Mouse (Mus musculus) NIH3T3 (cell line): Measurements from ENCODE around the gene Lamp1.

Experiments
- DNase-seq: peaks from one replicate; pipeline ENCODE4 v3.0.0-alpha.2; 2012; ENCODE audit warnings: low read depth

The Lamp1 gene

GRCm38 (mm10) chr8:13200301-13201012 is 41.5 kb downstream of the Lamp1 start, which contains the start of gene Grtp1:
TSS of gene Grtp1 (minus strand) at chr8:13200620.
- DNase-seq, result no peak

- DNase-seq, result no peak
These were observed 42.0 kb downstream of the Lamp1 start for GRCm38 (mm10) chr8:13201013-13201334.

DNA sequence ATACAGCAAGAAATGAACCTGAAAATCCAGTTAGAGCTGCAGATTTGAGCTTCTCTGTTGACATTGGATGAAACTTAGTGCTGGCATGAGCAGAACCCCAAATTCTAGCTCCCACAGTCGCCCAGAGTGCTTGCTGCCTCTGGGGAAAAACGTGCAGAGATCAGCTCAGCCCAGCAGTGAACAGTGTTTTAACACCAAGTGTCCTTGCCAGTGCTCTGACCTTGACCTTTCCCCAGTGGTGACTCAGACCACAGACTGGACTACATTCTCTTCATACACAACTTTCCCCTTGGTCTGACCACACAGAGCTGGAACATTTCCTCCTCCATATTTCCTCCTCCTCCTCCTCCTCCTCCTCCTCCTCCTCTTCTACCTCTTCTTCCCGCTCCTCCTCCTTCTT is 43.1 kb downstream of the Lamp1 start:
- DNase-seq, result peak; percentile 46

DNA sequence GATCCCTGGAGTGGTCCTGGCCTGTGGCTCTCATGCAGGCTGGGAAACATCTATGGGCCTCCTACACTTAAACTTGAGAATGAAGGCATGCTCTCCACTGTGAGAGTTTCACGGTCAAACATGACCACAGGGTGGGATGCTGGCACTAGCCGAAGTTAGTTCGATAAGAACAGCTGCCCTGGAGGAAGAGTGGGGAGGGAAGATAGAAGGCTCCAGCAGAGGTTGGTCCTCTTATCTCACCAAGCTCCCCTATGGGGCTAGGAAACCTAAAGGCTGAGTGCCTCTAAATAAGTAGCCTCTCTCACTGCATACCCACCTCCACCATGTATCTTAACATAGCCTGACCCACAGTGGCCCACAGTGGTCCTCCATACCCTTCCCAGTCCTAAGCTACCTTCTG is 43.8 kb downstream of the Lamp1 start:
- DNase-seq, result no peak

DNA sequence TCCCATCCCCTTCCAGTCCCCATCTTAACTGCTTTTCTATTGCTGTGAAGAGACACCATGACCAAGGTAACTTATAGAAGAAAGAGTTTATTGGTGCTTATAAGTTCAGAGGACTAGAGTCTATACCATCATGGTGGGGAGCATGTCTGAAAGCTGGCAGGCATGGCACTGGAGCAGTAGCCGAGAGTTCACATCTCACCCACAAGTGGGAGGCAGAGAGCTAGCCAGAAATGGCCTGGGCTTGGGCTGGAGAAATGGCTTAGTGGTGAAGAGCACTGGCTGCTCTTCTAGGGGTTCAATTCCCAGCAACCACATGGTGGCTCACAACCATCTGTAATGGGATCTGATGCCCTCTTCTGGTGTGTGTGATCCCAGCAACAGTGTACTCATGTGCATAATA is 44.5 kb downstream of the Lamp1 start:
- DNase-seq, result peak; percentile 17

DNA sequence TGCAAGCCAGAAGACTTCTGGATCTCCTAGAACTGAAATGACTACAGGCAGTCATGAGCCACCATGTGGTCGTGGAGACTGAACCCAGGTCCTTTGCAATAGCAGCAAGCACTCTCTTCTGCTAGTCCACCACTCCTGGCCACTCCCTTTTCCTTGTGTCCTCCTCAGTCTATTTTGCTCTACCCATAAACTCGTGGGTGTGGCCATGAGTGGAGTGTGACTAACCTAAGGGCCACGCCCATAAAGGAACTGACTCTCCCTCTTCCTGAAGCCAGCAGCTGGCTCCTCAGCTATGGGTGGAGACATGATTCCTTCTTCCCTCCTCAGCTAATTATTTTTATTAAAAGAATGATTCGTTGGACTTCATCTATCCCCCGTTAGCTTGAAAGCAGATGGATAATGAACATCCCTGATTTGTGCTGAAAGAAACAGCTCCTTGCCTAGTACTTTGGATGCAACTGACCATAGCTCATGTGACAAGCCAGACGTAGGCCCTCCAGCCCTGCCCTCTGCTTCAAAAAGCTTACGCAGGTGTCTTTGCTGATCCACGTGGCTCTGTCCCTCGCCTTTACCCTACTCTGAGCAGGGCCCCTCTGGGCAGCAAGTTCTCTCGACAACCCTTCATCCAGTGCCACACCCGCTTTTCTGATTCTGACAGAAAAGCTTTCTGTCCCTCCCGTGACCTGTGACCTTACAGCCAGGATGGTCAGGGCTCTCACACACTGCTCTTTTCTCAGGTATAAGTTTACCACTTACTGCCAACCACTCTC is 45.6 kb downstream of the Lamp1 start:
- peak; percentile 63 for DNase-seq

DNA sequence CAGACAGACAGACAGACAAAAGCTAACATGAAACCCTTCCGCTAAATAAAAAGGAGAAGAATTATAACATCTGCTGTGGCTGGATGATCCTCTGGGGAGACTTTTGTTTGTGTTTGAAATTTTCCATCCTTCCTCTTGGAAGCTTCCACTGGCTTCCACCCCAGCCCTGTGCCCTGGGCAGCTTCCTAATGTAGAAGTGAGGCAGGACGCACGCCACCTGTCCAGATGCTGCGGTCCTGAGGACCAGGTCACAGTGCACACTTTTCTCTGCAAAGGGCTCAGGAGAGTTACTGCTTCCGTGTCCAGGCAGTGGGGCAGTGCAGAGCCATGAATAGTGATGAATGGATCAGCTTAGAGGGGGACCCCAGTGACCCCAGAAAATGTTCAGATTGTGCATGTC is 46.4 kb downstream of the Lamp1 start:
- no peak for DNase-seq

DNA sequence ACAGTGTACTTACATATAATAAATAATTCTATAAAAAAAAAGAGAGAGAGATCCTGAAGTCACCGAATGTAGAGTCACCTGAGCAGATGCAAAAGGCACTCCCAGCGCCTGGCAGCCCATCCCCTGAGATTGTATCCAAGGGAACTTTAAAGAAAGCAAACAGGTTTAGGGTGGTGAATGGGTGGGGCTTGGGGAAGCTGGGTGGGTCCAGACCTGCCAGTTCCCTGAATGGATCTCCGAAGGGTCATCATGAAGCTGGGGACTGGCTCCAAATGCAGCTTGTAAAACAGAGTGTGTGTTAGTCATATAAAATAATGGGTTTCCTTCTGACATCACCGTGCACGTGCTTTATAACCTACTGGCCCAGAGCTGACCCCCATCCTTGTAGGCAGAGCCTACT is 47.3 kb downstream of the Lamp1 start:
- DNase-seq, result no peak

GRCm38 (mm10) chr8:13208627-13209355 is 49.8 kb downstream of the Lamp1 start:
- peak; percentile 30 for DNase-seq

DNA sequence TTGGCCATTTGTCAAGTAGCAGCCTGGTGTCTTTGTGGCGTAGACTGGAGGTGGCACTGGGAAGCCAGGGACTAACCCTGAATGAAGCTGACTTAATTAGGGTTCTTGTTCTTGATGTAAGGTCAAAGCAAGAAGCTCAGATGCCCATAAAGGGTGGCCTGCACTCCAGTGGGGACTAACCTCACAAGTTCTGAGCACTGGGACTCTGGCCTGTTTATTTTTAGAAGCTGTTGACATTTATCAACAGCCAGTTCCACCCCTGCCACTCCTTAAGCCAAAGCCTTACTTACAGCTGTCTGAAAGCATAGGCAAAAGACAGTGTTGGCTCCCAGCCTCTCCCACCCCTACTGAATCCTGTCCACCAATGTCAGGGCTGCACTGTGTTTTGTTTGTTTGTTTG is 50.8 kb downstream of the Lamp1 start:
- DNase-seq, result no peak

GRCm38 (mm10) chr8:13213479-13214268 is 54.7 kb downstream of the Lamp1 start:
- DNase-seq, result peak; percentile 95

DNA sequence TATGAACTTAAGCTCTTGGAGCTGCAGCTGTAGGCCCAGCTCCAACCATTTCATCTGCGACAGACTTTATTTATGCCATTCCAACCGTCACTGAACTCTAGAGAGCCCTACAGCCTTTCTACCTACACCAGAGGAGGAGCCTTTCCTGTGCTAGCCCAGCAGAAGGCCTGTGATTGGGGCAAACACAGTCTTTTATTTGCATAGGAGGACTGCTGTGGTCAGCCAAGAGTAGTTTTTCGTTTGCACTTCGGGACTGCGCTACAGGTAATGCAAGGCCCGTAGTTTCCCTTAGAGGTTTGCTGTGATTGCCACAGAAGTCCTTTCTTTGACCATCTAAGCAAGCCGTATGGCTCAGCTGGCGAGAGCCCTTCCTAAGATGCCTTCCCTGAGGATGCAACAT is 57.4 kb downstream of the Lamp1 start:
- DNase-seq, result no peak

GRCm38 (mm10) chr8:13217093-13217492 is 58.1 kb downstream of the Lamp1 start:
- DNase-seq, result no peak

GRCm38 (mm10) chr8:13217986-13218385 is 59.0 kb downstream of the Lamp1 start:
- no peak for DNase-seq

DNA sequence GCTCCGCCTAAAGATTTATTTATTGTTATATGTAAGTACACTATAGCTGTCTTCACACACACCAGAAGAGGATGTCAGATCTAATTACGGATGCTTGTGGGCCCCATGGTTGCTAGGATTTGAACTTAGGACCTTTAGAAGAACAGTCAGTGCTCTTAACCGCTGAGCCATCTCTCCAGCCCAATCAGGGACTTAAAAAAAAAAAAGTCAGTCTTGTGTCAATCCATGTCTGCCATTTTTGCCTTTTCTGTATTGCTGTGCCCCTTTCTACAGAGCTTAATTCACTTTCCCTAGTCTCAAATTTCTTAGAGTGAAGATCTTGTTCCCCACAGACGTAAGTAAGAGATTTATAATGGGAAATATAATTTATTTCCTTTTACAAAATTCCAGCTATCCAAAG is 59.5 kb downstream of the Lamp1 start:
- no peak for DNase-seq

- no peak for DNase-seq
These were observed 65.5 kb downstream of the Lamp1 start for GRCm38 (mm10) chr8:13224426-13224825.
